Mouse (Mus musculus) gastrocnemius, adult 18-20 months (tissue): ENCODE results near the gene Maml3. TPM values are rescaled to one million over a fixed set of nuclear protein-coding genes. Genes with fewer than 3 reads are reported as not detected.

Experiments
- DNase-seq: peaks from one replicate; pipeline ENCODE4 v3.0.0; 2021; ENCODE audit warnings: low spot score
- total RNA-seq, 2 experiments: library from RNA; stranded (reverse); gene quantifications; 2 replicates each; pipeline ENCODE4 v1.2.3; 2021

The Maml3 gene
- total RNA-seq, 2 experiments from 2014 or later, result 2.3 to 2.6 TPM

- no peak for DNase-seq
These were observed 387.4 kb downstream of the Maml3 start for GRCm38 (mm10) chr3:51717455-51717854.

GRCm38 (mm10) chr3:51714469-51714868, 390.4 kb downstream of the Maml3 start:
- DNase-seq, result no peak

GRCm38 (mm10) chr3:51713233-51713632, 391.6 kb downstream of the Maml3 start:
- DNase-seq, result no peak

GRCm38 (mm10) chr3:51712382-51712781, 392.5 kb downstream of the Maml3 start:
- DNase-seq, result no peak

GRCm38 (mm10) chr3:51708746-51709411, 396.0 kb downstream of the Maml3 start:
- peak; percentile 94 for DNase-seq

- DNase-seq, result no peak
These were observed 396.5 kb downstream of the Maml3 start for GRCm38 (mm10) chr3:51708375-51708745.

GRCm38 (mm10) chr3:51705220-51705619, 399.7 kb downstream of the Maml3 start:
- DNase-seq, result no peak

- DNase-seq, result no peak
These were observed 401.4 kb downstream of the Maml3 start for GRCm38 (mm10) chr3:51703478-51703877.

GRCm38 (mm10) chr3:51702701-51703286, 402.1 kb downstream of the Maml3 start:
- DNase-seq, result no peak

- no peak for DNase-seq
These were observed 402.9 kb downstream of the Maml3 start for GRCm38 (mm10) chr3:51701950-51702349.

- DNase-seq, result peak; percentile 73
These were observed 403.6 kb downstream of the Maml3 start for GRCm38 (mm10) chr3:51701281-51701751.

GRCm38 (mm10) chr3:51700731-51701280, 404.1 kb downstream of the Maml3 start:
- DNase-seq, result peak; percentile 54

- no peak for DNase-seq
These were observed 404.8 kb downstream of the Maml3 start for GRCm38 (mm10) chr3:51700123-51700522.

GRCm38 (mm10) chr3:51697931-51698330, 406.9 kb downstream of the Maml3 start:
- no peak for DNase-seq

GRCm38 (mm10) chr3:51695713-51696112, 409.2 kb downstream of the Maml3 start:
- no peak for DNase-seq

GRCm38 (mm10) chr3:51694576-51694975, 410.3 kb downstream of the Maml3 start:
- DNase-seq, result no peak

GRCm38 (mm10) chr3:51693196-51693595, 411.7 kb downstream of the Maml3 start:
- DNase-seq, result no peak

GRCm38 (mm10) chr3:51688725-51689124, 416.2 kb downstream of the Maml3 start:
- DNase-seq, result no peak

GRCm38 (mm10) chr3:51686791-51687190, 418.1 kb downstream of the Maml3 start:
- DNase-seq, result no peak

- DNase-seq, result no peak
These were observed 418.6 kb downstream of the Maml3 start for GRCm38 (mm10) chr3:51686316-51686715.

- DNase-seq, result no peak
These were observed 419.3 kb downstream of the Maml3 start for GRCm38 (mm10) chr3:51685539-51685938.

GRCm38 (mm10) chr3:51674963-51675362, 429.9 kb downstream of the Maml3 start:
- no peak for DNase-seq
